12 mouse cellular contexts compared by ENCODE assay signal in the genomic region with DNA sequence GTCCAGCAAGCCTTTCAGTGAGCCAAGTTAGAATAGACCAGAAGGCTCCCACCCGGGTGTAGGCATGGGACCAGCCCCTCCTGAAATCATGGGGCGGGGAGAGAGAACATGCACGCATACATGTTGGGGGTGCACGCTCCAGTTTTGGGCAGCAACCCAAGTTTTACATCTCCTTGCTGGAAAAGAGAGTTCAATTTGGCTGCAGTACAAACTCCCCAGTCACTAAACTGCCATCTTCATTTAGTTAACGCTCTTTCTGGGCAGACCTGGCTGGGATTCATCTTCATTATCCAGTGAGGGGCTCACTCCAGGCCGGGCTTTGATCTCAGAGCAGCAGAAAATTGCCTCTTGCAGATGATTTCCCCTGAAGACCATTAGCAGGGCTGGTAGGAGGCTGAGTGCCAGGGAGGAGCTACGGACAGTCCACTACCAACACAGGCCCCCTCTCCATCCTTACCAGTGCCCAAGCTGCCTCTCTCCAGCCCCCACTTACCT.
A peak's percentile ranks its signal among the peaks of the same experiment; 100 is the strongest.
DNase-seq lines count a peak whose midpoint lies in the region; ATAC-seq and TF ChIP-seq lines count a peak whose summit lies in the region.
"Had no signal": no experiment of that assay in that cellular context is flagged by ENCODE, and none has a peak within 500 bp of the region (broad histone marks: within the 10 kb centered on the region; RNA-seq: fewer than 3 reads in every experiment).

No protein-coding gene starts in this region.

- no peak overlapping the region for H3K4me2 ChIP-seq in forebrain, embryonic 12.5 days
- no peak overlapping the region for H3K4me2 ChIP-seq in lung, embryonic 16.5 days (ENCODE audit: low read depth, low read length)
- no peak overlapping the region for H3K4me2 ChIP-seq in limb, embryonic 14.5 days (replicated peaks; ENCODE audit: low read depth, low read length, severe bottlenecking)
- H3K4me2 ChIP-seq: limb, embryonic 12.5 days had no signal

- no peaks in the 10 kb centered on the region for H3K9me3 ChIP-seq in forebrain, embryonic 12.5 days
- no peaks in the 10 kb centered on the region for H3K9me3 ChIP-seq in forebrain, embryonic 10.5 days
- no peaks in the 10 kb centered on the region for H3K9me3 ChIP-seq in lung, embryonic 16.5 days (ENCODE audit: control insufficient read depth, low read length)
- H3K9me3 ChIP-seq in limb, embryonic 14.5 days (ENCODE audit: control insufficient read depth, low read length): no peaks in the 10 kb centered on the region
- H3K9me3 ChIP-seq: limb, embryonic 12.5 days had no signal

- peak overlapping the region; percentile 63 for H3K27ac ChIP-seq in forebrain, embryonic 12.5 days
- no peak overlapping the region for H3K27ac ChIP-seq in forebrain, embryonic 10.5 days
- peak overlapping the region; percentile 75 for H3K27ac ChIP-seq in lung, embryonic 16.5 days (ENCODE audit: low read length)
- no peak overlapping the region for H3K27ac ChIP-seq in limb, embryonic 14.5 days (replicated peaks; ENCODE audit: low read depth, low read length)
- H3K27ac ChIP-seq: limb, embryonic 12.5 days had no signal

- no peak overlapping the region for H3K4me3 ChIP-seq in forebrain, embryonic 12.5 days (replicated peaks)
- no peak overlapping the region for H3K4me3 ChIP-seq in forebrain, embryonic 10.5 days
- no peak overlapping the region for H3K4me3 ChIP-seq in lung, embryonic 16.5 days (ENCODE audit: low read length)
- no peak overlapping the region for H3K4me3 ChIP-seq in limb, embryonic 14.5 days (replicated peaks; ENCODE audit: low read length)
- H3K4me3 ChIP-seq: erythroblast, embryonic 14.5 days; limb, embryonic 12.5 days had no signal

- H3K4me1 ChIP-seq in forebrain, embryonic 12.5 days: peaks cover 44% of the 10 kb centered on the region
- peaks cover 40% of the 10 kb centered on the region for H3K4me1 ChIP-seq in forebrain, embryonic 10.5 days
- H3K4me1 ChIP-seq in lung, embryonic 16.5 days (replicated peaks; ENCODE audit: control insufficient read depth, insufficient read depth, low read length): peaks cover 30% of the 10 kb centered on the region
- H3K4me1 ChIP-seq in limb, embryonic 14.5 days (ENCODE audit: control insufficient read depth, insufficient read depth, low read length): peaks cover 17% of the 10 kb centered on the region

- no peak for ATAC-seq in forebrain, embryonic 12.5 days (ENCODE audit: low FRiP score)
- ATAC-seq in lung, embryonic 16.5 days (ENCODE audit: low read depth): peak; percentile 89
- ATAC-seq in limb, embryonic 14.5 days (ENCODE audit: low FRiP score, low read depth): no peak

- WGBS in forebrain, embryonic 12.5 days: 61% methylated on average over 7 of the region's 7 CpGs
- 77% methylated on average over 7 of the region's 7 CpGs for WGBS in forebrain, embryonic 10.5 days
- 41% methylated on average over 7 of the region's 7 CpGs for WGBS in lung, embryonic 16.5 days
- WGBS in limb, embryonic 14.5 days: 39% methylated on average over 7 of the region's 7 CpGs

- H3K36me3 ChIP-seq in forebrain, embryonic 12.5 days (replicated peaks): no peaks in the 10 kb centered on the region
- no peaks in the 10 kb centered on the region for H3K36me3 ChIP-seq in forebrain, embryonic 10.5 days (replicated peaks)
- no peaks in the 10 kb centered on the region for H3K36me3 ChIP-seq in lung, embryonic 16.5 days (ENCODE audit: control insufficient read depth, insufficient read depth, low read length)
- no peaks in the 10 kb centered on the region for H3K36me3 ChIP-seq in limb, embryonic 14.5 days (ENCODE audit: control insufficient read depth, insufficient read depth, low read length)
- H3K36me3 ChIP-seq: limb, embryonic 12.5 days had no signal

- peaks cover 73% of the 10 kb centered on the region for H3K27me3 ChIP-seq in forebrain, embryonic 12.5 days
- peaks cover 85% of the 10 kb centered on the region for H3K27me3 ChIP-seq in forebrain, embryonic 10.5 days (ENCODE audit: poor library complexity, severe bottlenecking)
- no peaks in the 10 kb centered on the region for H3K27me3 ChIP-seq in lung, embryonic 16.5 days (ENCODE audit: control insufficient read depth, insufficient read depth, low read depth, low read length)
- no peaks in the 10 kb centered on the region for H3K27me3 ChIP-seq in limb, embryonic 14.5 days (ENCODE audit: control insufficient read depth, insufficient read depth, low read length)
- H3K27me3 ChIP-seq: limb, embryonic 12.5 days had no signal

- no peak overlapping the region for H3K9ac ChIP-seq in forebrain, embryonic 12.5 days
- no peak overlapping the region for H3K9ac ChIP-seq in lung, embryonic 16.5 days (ENCODE audit: low read length)
- H3K9ac ChIP-seq in limb, embryonic 14.5 days (ENCODE audit: low read depth, low read length, severe bottlenecking): no peak overlapping the region
- H3K9ac ChIP-seq: limb, embryonic 12.5 days had no signal

- no peak for TF ChIP-seq POLR2A in limb, embryonic 14.5 days (IDR thresholded peaks at IDR 0.05; ENCODE audit: borderline replicate concordance, extremely low read depth, insufficient read depth, insufficient read length)

- no peak for DNase-seq in forebrain, embryonic 10.5 days (ENCODE audit: extremely low spot score, low spot score)
- DNase-seq in lung, postnatal 36 days: no peak
- peak; percentile 47 for DNase-seq in brain, adult 2 months (ENCODE audit: low read depth, low spot score)
- DNase-seq in limb, embryonic 14.5 days (ENCODE audit: low spot score): peak; percentile 61
- no peak for DNase-seq in adrenal gland, adult 18-20 months (ENCODE audit: low spot score in 2 of 2)
- no peak for DNase-seq in spleen, postnatal 4 days (ENCODE audit: low spot score in 2 of 2)
- DNase-seq: adrenal gland, postnatal 14 days; spleen, adult 18-20 months had no signal

Comparison
In these comparisons a context has a peak if more than half of its experiments do, and no peak if none do; other contexts are left out.
1. H3K27ac ChIP-seq: peak in forebrain, embryonic 12.5 days (single experiment) and lung, embryonic 16.5 days (single experiment); none in forebrain, embryonic 10.5 days (single experiment) and limb, embryonic 14.5 days (single experiment).
2. DNase-seq: peak in brain, adult 2 months (single experiment) and limb, embryonic 14.5 days (single experiment); none in forebrain, embryonic 10.5 days (single experiment), lung, postnatal 36 days (single experiment), adrenal gland, adult 18-20 months (0 of 2) and spleen, postnatal 4 days (0 of 2).